Mouse (Mus musculus) lung, postnatal 0 days (tissue): Measurements from ENCODE around the gene Emid1. TPM values are rescaled to one million over a fixed set of nuclear protein-coding genes. Genes with fewer than 3 reads are reported as not detected.

Experiments
- ATAC-seq: fragments of 200-750 bp; cut with Nextera tagmentation; 2 replicates; pipeline ENCODE4 v1.8.0; 2017; ENCODE audit warnings: moderate library complexity
- DNase-seq: peaks from one replicate; pipeline ENCODE4 v3.0.0-alpha.2; 2016; ENCODE audit warnings: low spot score
- H3K27ac ChIP-seq: fragments of 300-500 bp; sonication (generic); 2 replicates; pipeline ENCODE4 v1.5.1; 2014; ENCODE audit warnings: antibody characterized with exemption, mild to moderate bottlenecking, low read length, mixed read lengths
- H3K27me3 ChIP-seq: fragments of 300-500 bp; sonication (generic); replicated peaks from 2 replicates; pipeline ENCODE4 v1.6.1; 2014; ENCODE audit warnings: low read length, mixed read lengths; ENCODE audit not compliant: insufficient read depth
- H3K36me3 ChIP-seq: fragments of 300-500 bp; sonication (generic); 2 replicates; pipeline ENCODE4 v1.6.1; 2014; ENCODE audit warnings: low read length, mixed read lengths; ENCODE audit not compliant: insufficient read depth
- H3K4me1 ChIP-seq: fragments of 300-500 bp; sonication (generic); 2 replicates; pipeline ENCODE4 v1.6.1; 2014; ENCODE audit warnings: antibody characterized with exemption, low read depth, low read length, mixed read lengths; ENCODE audit not compliant: insufficient read depth
- H3K4me2 ChIP-seq: fragments of 300-500 bp; sonication (generic); replicated peaks from 2 replicates; pipeline ENCODE4 v1.6.1; 2014; ENCODE audit warnings: low read depth, mild to moderate bottlenecking, low read length, moderate library complexity, mixed read lengths
- H3K4me3 ChIP-seq: fragments of 300-500 bp; sonication (generic); 2 replicates; pipeline ENCODE4 v1.5.1; 2014; ENCODE audit warnings: low read depth, low read length
- H3K9ac ChIP-seq: fragments of 300-500 bp; sonication (generic); replicated peaks from 2 replicates; pipeline ENCODE4 v1.6.1; 2014; ENCODE audit warnings: low read depth, mild to moderate bottlenecking
- H3K9me3 ChIP-seq: fragments of 300-500 bp; sonication (generic); 2 replicates; pipeline ENCODE4 v1.6.1; 2016; ENCODE audit warnings: low read length, mixed read lengths
- CTCF ChIP-seq: IDR thresholded peaks from 2 replicates; pipeline ENCODE4 v1.5.1; 2016; ENCODE audit warnings: antibody characterized with exemption, mild to moderate bottlenecking
- EP300 ChIP-seq: IDR thresholded peaks from 2 replicates; pipeline ENCODE4 v1.6.1; 2016; ENCODE audit warnings: antibody characterized with exemption, mild to moderate bottlenecking, control low read depth
- WGBS: fragments of 180-500 bp; shearing (Covaris S2); extraction: QIAGEN DNeasy Blood & Tissue Kit; methylation state at CpG from one replicate; pipeline ENCODE4 v1.1.7; 2014; 5-methylcytosine and 5-hydroxymethylcytosine counted together
- polyA plus RNA-seq: library from polyadenylated mRNA; unstranded; fragments of >200 nt; fragmentation: Nextera tagmentation; extraction: Ambion mirVana; gene quantifications from 2 replicates; pipeline ENCODE4 v1.2.1, GENCODE M21; 2015

Gene Emid1
- polyA plus RNA-seq, 1 experiment from 2014 or later: 67.5 TPM

GRCm38 (mm10) chr11:5130111-5130665 lies 21.9 kb downstream of the Emid1 start:
- no peak overlapping the region for H3K27ac ChIP-seq
- no peaks in the 10 kb centered on the region for H3K36me3 ChIP-seq

GRCm38 (mm10) chr11:5129035-5129480 lies 23.0 kb downstream of the Emid1 start:
- Histone ChIP-seq H3K4me3 (no peak overlapping the region), H3K9ac (no peak overlapping the region), H3K4me1 (no peaks in the 10 kb centered on the region), H3K36me3 (no peaks in the 10 kb centered on the region), H3K27me3 (no peaks in the 10 kb centered on the region), H3K4me2 (no peak overlapping the region), H3K27ac (no peak overlapping the region), H3K9me3 (no peaks in the 10 kb centered on the region)
- ATAC-seq (no peak), DNase-seq (no peak)
- 76% methylated on average over 5 of the region's 5 CpGs for WGBS
- TF ChIP-seq CTCF: no peak
- no peak for TF ChIP-seq EP300

More at GRCm38 (mm10) chr11:5130111-5130665, 21.9 kb downstream of the Emid1 start:
- H3K4me1 ChIP-seq: no peaks in the 10 kb centered on the region
- no peak overlapping the region for H3K9ac ChIP-seq
- no peak for DNase-seq
- WGBS: 63% methylated on average over 4 of the region's 4 CpGs
- no peaks in the 10 kb centered on the region for H3K27me3 ChIP-seq
- no peak for TF ChIP-seq CTCF
- no peak for TF ChIP-seq EP300
- no peaks in the 10 kb centered on the region for H3K9me3 ChIP-seq
- no peak for ATAC-seq
- no peak overlapping the region for H3K4me3 ChIP-seq
- no peak overlapping the region for H3K4me2 ChIP-seq

GRCm38 (mm10) chr11:5125713-5126112 lies 26.3 kb downstream of the Emid1 start:
- 79% methylated on average over 4 of the region's 4 CpGs for WGBS
- DNase-seq (no peak), ATAC-seq (no peak)
- H3K27me3 ChIP-seq: no peaks in the 10 kb centered on the region
- H3K4me1 ChIP-seq: no peaks in the 10 kb centered on the region
- no peak for TF ChIP-seq EP300
- no peak for TF ChIP-seq CTCF
- H3K4me3 ChIP-seq: no peak overlapping the region
- no peak overlapping the region for H3K27ac ChIP-seq
- no peaks in the 10 kb centered on the region for H3K36me3 ChIP-seq
- H3K9me3 ChIP-seq: no peaks in the 10 kb centered on the region
- H3K9ac ChIP-seq: no peak overlapping the region
- no peak overlapping the region for H3K4me2 ChIP-seq

- no peaks in the 10 kb centered on the region for H3K27me3 ChIP-seq
- WGBS: 28% methylated on average over 13 of the region's 13 CpGs
- no peak overlapping the region for H3K4me2 ChIP-seq
- DNase-seq: peak; percentile 91
- H3K27ac ChIP-seq: no peak overlapping the region
- ATAC-seq: peak; percentile 81
- no peak overlapping the region for H3K4me3 ChIP-seq
- H3K36me3 ChIP-seq: no peaks in the 10 kb centered on the region
- no peaks in the 10 kb centered on the region for H3K4me1 ChIP-seq
- TF ChIP-seq EP300: no peak
- TF ChIP-seq CTCF: peak; percentile 100
- no peaks in the 10 kb centered on the region for H3K9me3 ChIP-seq
- H3K9ac ChIP-seq: no peak overlapping the region
Observed at GRCm38 (mm10) chr11:5114931-5115581, 37.0 kb downstream of the Emid1 start.

- H3K27me3 ChIP-seq: no peaks in the 10 kb centered on the region
- WGBS: 85% methylated on average over 7 of the region's 7 CpGs
- no peaks in the 10 kb centered on the region for H3K4me1 ChIP-seq
- no peak overlapping the region for H3K9ac ChIP-seq
- no peak overlapping the region for H3K4me3 ChIP-seq
- H3K9me3 ChIP-seq: no peaks in the 10 kb centered on the region
- H3K4me2 ChIP-seq: no peak overlapping the region
- H3K27ac ChIP-seq: no peak overlapping the region
- no peak for ATAC-seq
- no peaks in the 10 kb centered on the region for H3K36me3 ChIP-seq
- no peak for TF ChIP-seq CTCF
- no peak for TF ChIP-seq EP300
- no peak for DNase-seq
Observed at GRCm38 (mm10) chr11:5113645-5114044, 38.4 kb downstream of the Emid1 start.

- ATAC-seq (no peak), DNase-seq (no peak)
- H3K27me3 ChIP-seq: no peaks in the 10 kb centered on the region
Observed at GRCm38 (mm10) chr11:5109441-5109840, 42.6 kb downstream of the Emid1 start.

More at GRCm38 (mm10) chr11:5109441-5109840, 42.6 kb downstream of the Emid1 start:
- TF ChIP-seq CTCF: no peak
- no peak for TF ChIP-seq EP300
- H3K36me3 ChIP-seq: no peaks in the 10 kb centered on the region
- no peak overlapping the region for H3K9ac ChIP-seq
- 66% methylated on average over 8 of the region's 8 CpGs for WGBS
- H3K4me2 ChIP-seq: no peak overlapping the region
- no peaks in the 10 kb centered on the region for H3K9me3 ChIP-seq
- no peaks in the 10 kb centered on the region for H3K4me1 ChIP-seq
- no peak overlapping the region for H3K27ac ChIP-seq
- H3K4me3 ChIP-seq: no peak overlapping the region
